Mouse (Mus musculus) T-helper 1 cell (primary cell): ENCODE measurements around the gene Cox4i1.

Source experiments
- in situ Hi-C: fragments of 300-600 bp; cut with MboI, MseI; formaldehyde crosslinking; loops from one replicate; pipeline ENCODE4 v1.15.1; 2025; ENCODE audit warnings: high pct_unique_total_duplicates

The Cox4i1 gene

GRCm38 (mm10) chr8:120667561-120668373 lies at the start of gene Cox4i1, which contains the start of gene Gm27021:
Gene Cox4i1, plus strand, starts transcription at chr8:120668222.
Gene Gm27021, minus strand, starts transcription at chr8:120668079.
- in situ Hi-C loops = loop anchor here (25.0 kb wide), 1 partner anchor 920 kb away; the partner anchor contains the start of genes Fbxo31 and Map1lc3b

DNA sequence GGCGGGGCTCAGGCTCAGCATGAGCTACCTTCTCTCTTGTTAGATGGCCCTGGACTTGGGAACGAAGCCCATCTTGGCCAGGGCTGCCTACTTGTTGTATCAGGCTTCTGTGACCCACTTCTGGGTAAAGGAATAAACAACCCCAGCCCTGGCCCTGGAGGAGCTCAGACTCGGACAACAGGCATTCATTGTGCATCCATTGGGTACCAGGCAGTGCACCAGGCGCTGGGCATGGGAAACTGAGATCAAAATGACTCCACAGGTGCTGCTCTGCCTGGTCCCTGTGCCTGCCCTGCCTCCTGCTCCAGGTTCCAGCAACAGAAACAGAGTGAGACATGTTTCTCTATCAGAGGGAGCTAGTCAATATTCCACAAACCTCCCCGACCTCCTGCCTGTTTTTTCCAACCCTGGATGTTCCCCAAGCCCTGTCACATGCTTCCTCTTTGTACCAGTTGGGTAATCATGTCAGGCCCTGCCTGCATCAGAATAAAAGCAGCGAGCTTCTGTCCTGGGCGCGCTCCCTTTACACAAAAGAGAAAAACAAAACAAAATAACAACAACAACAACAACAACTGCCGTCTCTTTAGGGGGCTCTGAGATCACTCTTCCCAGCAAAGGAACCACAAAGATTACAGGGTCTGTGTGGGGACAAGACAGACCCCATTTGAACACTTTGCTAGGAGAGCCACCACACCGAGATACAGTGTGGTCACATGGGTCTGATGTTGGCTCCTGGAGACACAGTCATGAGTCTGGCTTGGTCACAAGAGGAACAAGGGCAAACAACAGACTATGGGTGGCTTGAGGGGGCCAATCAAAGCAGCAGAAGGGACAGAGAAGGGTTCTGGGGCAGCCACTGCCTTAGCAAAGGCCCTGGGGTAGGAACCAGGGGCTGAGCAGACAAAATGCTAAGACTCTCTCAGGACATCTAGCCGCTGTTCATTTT lies 48.5 kb upstream of the Cox4i1 start:
- in situ Hi-C loops = no loop called here

DNA sequence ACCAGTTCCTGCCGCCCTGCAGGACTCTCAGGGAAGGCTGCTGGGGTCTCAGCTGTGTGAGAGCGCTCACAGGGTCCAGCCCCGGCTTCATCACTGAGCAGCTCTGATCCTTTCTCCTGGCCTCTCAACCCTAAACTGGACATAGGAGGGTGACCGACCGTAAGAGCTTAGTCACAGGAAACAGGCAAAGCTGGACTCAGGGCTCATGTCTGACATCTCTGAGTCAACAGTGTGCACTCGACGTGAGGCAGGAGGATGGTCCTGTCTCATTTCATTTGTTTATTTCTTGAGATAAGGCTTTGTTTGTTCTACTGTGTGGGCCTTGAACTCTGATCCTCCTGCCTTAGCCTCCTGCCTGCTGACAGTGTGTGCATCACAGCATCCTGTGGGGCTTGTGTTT lies 47.6 kb upstream of the Cox4i1 start:
- in situ Hi-C loops = no loop called here

- in situ Hi-C loops = no loop called here
Measured at GRCm38 (mm10) chr8:120622161-120622560, 45.9 kb upstream of the Cox4i1 start.

- in situ Hi-C loops = no loop called here
Measured at GRCm38 (mm10) chr8:120623608-120624007, 44.4 kb upstream of the Cox4i1 start.

DNA sequence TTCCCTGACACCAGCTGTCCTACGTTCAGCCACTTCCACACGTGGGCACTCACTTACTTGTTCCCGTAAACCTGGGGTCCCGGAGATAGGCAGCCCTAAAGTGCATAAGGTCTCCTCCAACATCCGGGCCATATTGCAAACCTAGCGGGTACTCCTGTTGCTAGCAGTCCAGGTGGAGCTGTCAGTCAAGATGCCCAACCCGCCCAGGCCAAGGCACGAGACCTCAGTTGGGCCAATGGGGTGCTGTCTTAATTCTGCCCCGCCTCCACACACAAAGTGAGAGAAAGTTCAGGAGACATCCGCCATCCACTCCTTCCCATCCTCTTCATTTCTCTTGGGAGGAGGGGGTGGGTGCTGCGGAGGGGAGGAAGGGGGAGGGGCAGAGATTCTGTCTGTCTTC lies 41.6 kb upstream of the Cox4i1 start:
- in situ Hi-C loops = no loop called here

DNA sequence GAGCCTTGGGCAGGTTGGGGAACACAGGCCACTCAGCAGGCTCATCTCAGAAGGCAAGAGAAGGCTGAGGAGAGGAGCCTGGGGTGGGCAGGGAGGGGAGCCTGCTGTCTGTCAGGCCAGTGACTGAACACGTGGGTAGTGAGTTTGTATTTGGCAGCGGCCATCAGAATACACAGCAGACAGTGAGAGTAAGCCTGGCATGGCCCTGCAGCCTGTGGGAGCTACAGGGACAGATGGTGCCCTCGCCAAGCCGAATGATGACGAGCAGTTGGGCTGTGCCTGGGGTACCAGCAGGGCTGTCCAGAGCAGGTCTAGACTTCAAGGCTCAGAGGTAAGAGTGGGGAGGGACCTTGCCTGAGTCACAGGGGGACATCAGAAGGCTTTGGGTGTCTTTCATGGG lies 40.7 kb upstream of the Cox4i1 start:
- in situ Hi-C loops = no loop called here

DNA sequence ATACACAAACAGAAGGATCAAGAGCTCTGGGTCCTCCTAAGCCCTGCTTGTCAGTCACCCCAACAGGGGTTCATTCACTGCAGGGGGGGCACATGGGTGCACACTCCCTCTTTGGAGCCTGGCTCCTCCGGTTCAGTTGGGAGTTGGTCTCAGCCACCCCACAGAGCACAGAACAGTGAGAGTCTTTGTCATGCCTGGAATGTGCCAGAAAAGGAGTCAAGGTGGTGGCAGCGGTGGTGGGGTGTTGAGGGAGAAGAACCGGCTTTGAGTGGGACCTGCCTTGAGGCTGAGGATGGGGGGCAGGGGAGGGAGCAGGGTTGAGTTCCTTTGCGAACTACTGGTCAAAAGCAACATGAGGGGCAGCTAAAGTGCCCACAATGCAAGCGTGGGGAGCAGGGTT lies 38.0 kb upstream of the Cox4i1 start:
- in situ Hi-C loops = no loop called here

- in situ Hi-C loops = no loop called here
Measured at GRCm38 (mm10) chr8:120630848-120631247, 37.2 kb upstream of the Cox4i1 start.

- in situ Hi-C loops = no loop called here
Measured at GRCm38 (mm10) chr8:120631441-120632375, 36.3 kb upstream of the Cox4i1 start.

- in situ Hi-C loops = no loop called here
Measured at GRCm38 (mm10) chr8:120632969-120633664, 34.9 kb upstream of the Cox4i1 start.

GRCm38 (mm10) chr8:120633665-120634271 lies 34.3 kb upstream of the Cox4i1 start:
- in situ Hi-C loops = no loop called here

DNA sequence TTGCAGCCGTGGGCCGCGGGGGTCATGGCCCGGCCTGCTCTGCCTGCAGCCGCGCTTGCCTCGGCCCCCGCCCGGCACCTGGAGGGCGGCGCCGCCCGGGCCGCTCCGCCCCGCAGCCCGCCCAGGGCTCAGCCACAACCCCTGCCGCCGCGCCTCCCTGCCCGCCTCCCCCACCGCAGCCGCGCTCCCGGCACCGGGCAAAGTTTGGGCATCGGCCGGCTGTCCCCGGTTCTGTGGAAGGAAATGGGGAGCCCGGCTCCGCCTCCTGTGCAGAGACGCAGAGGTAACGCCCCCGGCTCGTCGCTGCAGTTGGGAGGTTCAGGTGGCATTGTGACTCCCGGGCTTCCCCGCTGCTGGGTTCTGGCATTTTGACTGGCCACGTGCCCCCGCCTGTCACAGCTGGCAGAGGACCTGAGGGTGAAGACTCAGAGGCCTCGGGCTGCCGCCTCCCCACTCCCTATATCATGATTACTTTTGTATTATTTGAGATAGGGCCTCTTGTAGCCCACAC lies 33.6 kb upstream of the Cox4i1 start:
- in situ Hi-C loops = no loop called here

DNA sequence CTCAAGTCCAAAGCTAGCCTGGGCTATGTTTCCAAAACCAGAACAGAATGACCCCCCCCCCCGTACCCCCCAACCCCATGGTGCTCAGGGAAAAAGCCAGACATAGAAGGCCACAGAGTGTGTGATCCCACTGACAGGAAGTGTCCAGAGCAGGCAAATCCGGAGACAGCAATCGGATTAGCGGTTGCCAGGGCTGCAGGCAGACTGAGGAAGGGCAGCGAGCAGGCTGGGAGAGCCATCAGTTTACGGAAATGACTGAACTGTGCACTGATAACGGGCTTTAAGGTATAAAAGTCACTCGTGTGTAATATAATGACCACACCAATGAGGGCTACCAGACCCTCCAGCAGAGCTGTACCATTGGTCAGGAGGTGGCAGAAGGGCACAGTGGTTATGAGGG lies 26.8 kb upstream of the Cox4i1 start:
- in situ Hi-C loops = no loop called here

DNA sequence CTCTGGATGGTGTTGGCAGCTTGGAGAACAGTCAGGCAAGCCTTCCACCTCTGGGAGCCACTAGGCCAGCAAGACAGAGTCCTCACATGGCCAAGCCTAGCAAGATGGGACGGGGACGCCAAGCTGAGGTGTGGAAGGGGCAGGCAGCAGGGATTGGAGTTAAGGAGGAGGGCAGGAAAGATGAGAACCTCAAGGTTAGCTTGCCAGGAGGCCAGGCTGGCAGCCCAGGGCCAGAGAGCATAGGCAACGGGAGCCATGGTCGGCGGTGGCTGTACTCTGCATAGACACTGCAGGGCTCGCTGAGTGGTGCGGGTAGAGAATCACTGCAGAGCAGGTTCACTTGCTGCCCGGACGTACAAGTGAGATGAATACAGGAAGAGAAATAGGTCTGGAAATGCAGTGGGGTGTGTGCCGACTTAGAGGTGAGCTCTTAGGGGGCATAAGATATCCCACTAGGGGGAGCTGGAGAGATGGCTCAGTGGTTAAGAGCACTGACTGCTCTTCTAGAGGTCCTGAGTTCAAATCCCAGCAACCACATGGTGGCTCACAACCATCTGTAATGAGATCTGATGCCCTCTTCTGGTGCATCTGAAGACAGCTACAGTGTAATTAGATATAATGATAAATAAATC lies 25.9 kb upstream of the Cox4i1 start:
- in situ Hi-C loops = no loop called here

DNA sequence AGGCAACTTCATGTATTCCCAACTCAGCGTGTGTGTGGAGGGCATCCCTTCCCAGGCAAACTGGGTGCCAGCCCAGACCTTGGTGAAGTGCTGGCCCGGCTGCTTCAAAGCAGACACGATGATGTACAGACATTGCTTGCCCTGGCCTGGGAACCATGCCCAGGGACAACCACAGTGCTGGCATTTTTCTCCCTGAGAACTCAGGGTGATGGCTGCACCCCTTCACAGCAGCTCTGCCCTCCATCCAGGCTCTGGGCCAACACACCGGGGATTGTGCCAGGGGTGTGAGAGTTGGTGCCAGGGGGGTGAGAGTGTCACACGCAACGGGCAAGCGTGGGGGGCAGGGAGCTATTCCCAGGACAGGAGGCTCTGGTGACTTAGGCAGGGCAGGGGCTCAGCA lies 23.4 kb upstream of the Cox4i1 start:
- in situ Hi-C loops = no loop called here

DNA sequence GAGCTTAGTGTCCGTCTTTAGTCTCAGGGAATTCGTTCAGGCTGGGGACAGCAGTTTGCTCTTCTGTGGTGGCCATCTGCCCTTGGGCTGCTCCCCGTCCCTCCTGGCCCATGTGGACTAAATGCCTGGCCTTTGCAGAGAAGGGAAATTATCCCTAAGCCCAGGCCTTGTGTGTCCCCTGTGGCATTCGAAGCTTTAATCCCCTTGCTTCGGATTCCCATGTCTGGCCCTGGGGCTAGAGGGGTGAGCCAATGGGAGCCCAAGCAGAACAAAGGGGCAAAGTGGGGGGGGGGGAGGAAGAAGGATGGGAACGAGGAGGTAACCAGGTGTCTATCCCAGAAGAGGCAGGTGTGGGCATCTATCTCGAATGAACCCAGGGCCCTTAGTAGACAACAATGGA lies 20.5 kb upstream of the Cox4i1 start, which contains the start of gene 1190005I06Rik:
1190005I06Rik (minus strand) TSS at position 101 of the 400 bp plus-strand sequence.
- in situ Hi-C loops = no loop called here

GRCm38 (mm10) chr8:120656322-120657052 lies 11.5 kb upstream of the Cox4i1 start:
- in situ Hi-C loops = loop anchor here (25.0 kb wide), 1 partner anchor 931 kb away; the partner anchor contains the start of genes Fbxo31 and Map1lc3b

GRCm38 (mm10) chr8:120657415-120657814 lies 10.6 kb upstream of the Cox4i1 start:
- in situ Hi-C loops = loop anchor here (25.0 kb wide), 1 partner anchor 930 kb away; the partner anchor contains the start of genes Fbxo31 and Map1lc3b
